Mouse (Mus musculus): ENCODE results near the gene Cdk2. TPM values are rescaled to one million over a fixed set of nuclear protein-coding genes. Genes with fewer than 3 reads are reported as not detected.

Gene Cdk2
- total and polyA plus RNA-seq, 3 experiments, result 8.5 to 10.9 (median 10.0) TPM

DNA sequence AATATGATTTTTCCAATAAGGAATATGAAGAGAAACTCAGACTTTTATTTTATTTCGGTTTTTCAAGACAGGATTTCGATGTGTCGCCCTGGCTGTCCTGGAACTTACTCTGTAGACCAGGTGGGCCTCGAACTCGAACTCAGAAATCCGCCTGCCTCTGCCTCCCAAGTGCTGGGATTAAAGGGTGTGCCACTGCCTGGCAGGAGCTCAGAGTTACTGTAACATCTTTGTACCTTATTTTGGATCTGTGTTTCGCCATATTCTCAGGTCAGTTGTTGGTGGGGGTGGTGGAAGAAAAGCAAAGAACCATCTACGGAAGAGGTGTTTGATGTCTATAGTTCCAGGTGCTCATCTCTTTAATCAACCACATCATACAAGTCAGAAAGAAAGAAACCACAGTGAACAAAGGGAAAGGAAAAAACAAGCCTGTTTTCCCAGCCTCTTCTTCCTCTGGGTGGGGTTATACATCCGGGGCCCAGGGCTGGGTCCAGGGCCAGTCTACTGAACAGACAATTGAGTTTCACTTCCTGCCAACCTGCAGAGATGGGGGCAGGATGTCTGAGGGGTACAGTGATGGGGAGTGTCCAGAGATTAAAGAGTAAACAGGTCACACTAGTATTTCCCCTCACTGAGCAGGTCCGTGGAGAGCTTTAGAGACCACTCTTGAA is 41.2 kb upstream of the Cdk2 start:
- H3K27ac ChIP-seq, result peak overlapping the region; percentile 90
- no peaks in the 10 kb centered on the region for H3K79me2 ChIP-seq (replicated peaks; ENCODE audit: control insufficient read depth, insufficient read depth, low read length)
- 81% methylated on average over 10 of the region's 10 CpGs for WGBS
- no peak overlapping the region for H3K9ac ChIP-seq (ENCODE audit: low read depth, low read length)
- H3K36me3 ChIP-seq (ENCODE audit: control insufficient read depth, insufficient read depth, low read length), result no peaks in the 10 kb centered on the region; the same call in 1 of the 2 replicates
- H3K27me3 ChIP-seq (ENCODE audit: control insufficient read depth, insufficient read depth, low read length), result no peaks in the 10 kb centered on the region
- intact Hi-C loops (cut with DNase I), result loop anchor here (5.0 to 10.0 kb wide), 2 partner anchors 76 to 1681 kb away; partner anchors contain the start of genes Cdk4, March9 and Ormdl2
- TF ChIP-seq EP300 (IDR thresholded peaks at IDR 0.05; ENCODE audit: insufficient read depth, low read depth, low read length) (no peak), POLR2A (IDR thresholded peaks at IDR 0.05; ENCODE audit: insufficient read depth, low read depth, low read length) (no peak), CTCF (IDR thresholded peaks at IDR 0.05) (no peak)
- H3K4me3 ChIP-seq, result no peak overlapping the region
- H3K4me1 ChIP-seq (ENCODE audit: control insufficient read depth, insufficient read depth, low read length), result peaks cover 5% of the 10 kb centered on the region
- peak; percentile 31 to 68 for DNase-seq

GRCm38 (mm10) chr10:128744680-128745601 is 40.1 kb upstream of the Cdk2 start, which contains the start of gene Dgka:
TSS of gene Dgka (minus strand) at chr10:128744855.
- H3K79me2 ChIP-seq (replicated peaks; ENCODE audit: control insufficient read depth, insufficient read depth, low read length), result no peaks in the 10 kb centered on the region
- peak; percentile 45 for DNase-seq
- H3K4me1 ChIP-seq (ENCODE audit: control insufficient read depth, insufficient read depth, low read length), result peaks cover 5% of the 10 kb centered on the region
- H3K4me3 ChIP-seq, result peak within 1 kb of the TSS; percentile 77
- H3K27me3 ChIP-seq (ENCODE audit: control insufficient read depth, insufficient read depth, low read length), result no peaks in the 10 kb centered on the region
- no peaks in the 10 kb centered on the region; the same call in 1 of the 2 replicates for H3K36me3 ChIP-seq (ENCODE audit: control insufficient read depth, insufficient read depth, low read length)
- peak within 1 kb of the TSS; percentile 88 for H3K9ac ChIP-seq (ENCODE audit: low read depth, low read length)
- 23% methylated on average over 18 of the region's 18 CpGs for WGBS
- intact Hi-C loops (cut with DNase I), result loop anchor here (5.0 to 10.0 kb wide), 2 partner anchors 77 to 1680 kb away; partner anchors contain the start of genes Cdk4, March9 and Ormdl2
- H3K27ac ChIP-seq, result peak within 1 kb of the TSS; percentile 90
- TF ChIP-seq CTCF (IDR thresholded peaks at IDR 0.05), result peak; percentile 65
- no peak for TF ChIP-seq EP300 (IDR thresholded peaks at IDR 0.05; ENCODE audit: insufficient read depth, low read depth, low read length)
- no peak for TF ChIP-seq POLR2A (IDR thresholded peaks at IDR 0.05; ENCODE audit: insufficient read depth, low read depth, low read length)

GRCm38 (mm10) chr10:128744211-128744610 is 39.4 kb upstream of the Cdk2 start:
- Histone ChIP-seq H3K27me3 (ENCODE audit: control insufficient read depth, insufficient read depth, low read length) (no peaks in the 10 kb centered on the region), H3K4me1 (ENCODE audit: control insufficient read depth, insufficient read depth, low read length) (peaks cover 5% of the 10 kb centered on the region), H3K27ac (peak overlapping the region; percentile 90), H3K36me3 (ENCODE audit: control insufficient read depth, insufficient read depth, low read length) (no peaks in the 10 kb centered on the region; the same call in 1 of the 2 replicates), H3K4me3 (peak overlapping the region; percentile 77), H3K79me2 (replicated peaks; ENCODE audit: control insufficient read depth, insufficient read depth, low read length) (no peaks in the 10 kb centered on the region), H3K9ac (ENCODE audit: low read depth, low read length) (peak overlapping the region; percentile 88)
- intact Hi-C loops (cut with DNase I), result loop anchor here (10.0 kb wide), 1 partner anchor 1679 kb away; the partner anchor contains the start of genes Cdk4 and March9
- TF ChIP-seq POLR2A (IDR thresholded peaks at IDR 0.05; ENCODE audit: insufficient read depth, low read depth, low read length) (0 out of 2 replicates have a peak, but pooled peaks have one; percentile 46), CTCF (IDR thresholded peaks at IDR 0.05) (no peak)
- 27% methylated on average over 8 of the region's 8 CpGs for WGBS
- DNase-seq, result no peak

DNA sequence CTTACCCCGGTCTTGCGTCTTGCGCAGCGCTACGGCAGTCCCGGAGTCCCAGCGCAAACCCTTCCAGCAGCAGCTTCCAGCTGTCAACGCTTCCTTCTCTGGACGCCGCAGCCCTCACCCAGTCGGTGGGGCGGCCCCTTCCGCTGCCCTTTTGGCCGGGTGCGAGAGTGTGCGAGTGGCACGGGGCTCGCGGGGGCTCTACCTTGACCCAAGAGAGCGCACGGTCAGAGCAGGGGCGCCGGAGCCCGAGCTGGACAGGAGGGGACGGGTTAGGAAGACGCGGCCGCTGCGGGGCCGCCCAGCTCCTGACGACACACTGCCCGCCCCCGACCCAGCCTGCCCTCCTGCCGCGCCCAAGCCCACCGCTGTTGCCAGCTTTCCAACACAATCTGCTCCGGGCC is 39.0 kb upstream of the Cdk2 start:
- H3K79me2 ChIP-seq (replicated peaks; ENCODE audit: control insufficient read depth, insufficient read depth, low read length), result no peaks in the 10 kb centered on the region
- H3K27ac ChIP-seq, result peak overlapping the region; percentile 90
- H3K9ac ChIP-seq (ENCODE audit: low read depth, low read length), result peak overlapping the region; percentile 88
- TF ChIP-seq EP300 (IDR thresholded peaks at IDR 0.05; ENCODE audit: insufficient read depth, low read depth, low read length), result no peak
- peak; percentile 57; the same call in 1 of the 2 replicates for TF ChIP-seq POLR2A (IDR thresholded peaks at IDR 0.05; ENCODE audit: insufficient read depth, low read depth, low read length)
- H3K36me3 ChIP-seq (ENCODE audit: control insufficient read depth, insufficient read depth, low read length), result no peaks in the 10 kb centered on the region; the same call in 1 of the 2 replicates
- peak overlapping the region; percentile 77 for H3K4me3 ChIP-seq
- H3K27me3 ChIP-seq (ENCODE audit: control insufficient read depth, insufficient read depth, low read length), result no peaks in the 10 kb centered on the region
- DNase-seq, result peak; percentile 85 to 86
- intact Hi-C loops (cut with DNase I), result loop anchor here (10.0 kb wide), 1 partner anchor 1679 kb away; the partner anchor contains the start of genes Cdk4 and March9
- WGBS, result under 1% methylated on average over 34 of the region's 37 CpGs
- H3K4me1 ChIP-seq (ENCODE audit: control insufficient read depth, insufficient read depth, low read length), result peaks cover 5% of the 10 kb centered on the region

DNA sequence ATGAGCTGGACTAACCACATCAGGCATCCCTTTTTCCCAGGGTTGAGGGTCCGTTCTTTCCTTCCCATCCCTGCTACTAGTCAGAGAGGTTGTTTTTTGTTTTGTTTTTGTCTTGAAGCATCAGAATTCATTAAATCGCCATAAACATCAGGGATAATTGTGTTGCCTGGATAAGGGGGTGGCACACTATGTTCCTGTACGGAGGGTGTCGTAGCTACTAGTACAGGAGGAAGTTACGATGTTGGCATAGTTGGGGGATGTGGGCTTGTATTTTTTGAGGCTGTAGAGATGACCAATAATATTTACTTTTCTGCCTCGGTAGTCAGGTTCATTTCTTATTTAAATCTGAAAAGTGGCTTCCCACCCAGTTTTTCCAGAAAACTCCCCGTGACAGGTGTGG is 38.4 kb upstream of the Cdk2 start:
- no peak for DNase-seq
- TF ChIP-seq CTCF (IDR thresholded peaks at IDR 0.05) (no peak), POLR2A (IDR thresholded peaks at IDR 0.05; ENCODE audit: insufficient read depth, low read depth, low read length) (no peak), EP300 (IDR thresholded peaks at IDR 0.05; ENCODE audit: insufficient read depth, low read depth, low read length) (no peak)
- WGBS, result under 1% methylated on average over 7 of the region's 7 CpGs
- Histone ChIP-seq H3K27ac (peak overlapping the region; percentile 90), H3K9ac (ENCODE audit: low read depth, low read length) (peak overlapping the region; percentile 88), H3K4me3 (peak overlapping the region; percentile 77), H3K27me3 (ENCODE audit: control insufficient read depth, insufficient read depth, low read length) (no peaks in the 10 kb centered on the region), H3K36me3 (ENCODE audit: control insufficient read depth, insufficient read depth, low read length) (no peaks in the 10 kb centered on the region; the same call in 1 of the 2 replicates), H3K79me2 (replicated peaks; ENCODE audit: control insufficient read depth, insufficient read depth, low read length) (no peaks in the 10 kb centered on the region), H3K4me1 (ENCODE audit: control insufficient read depth, insufficient read depth, low read length) (peaks cover 5% of the 10 kb centered on the region)
- intact Hi-C loops (cut with DNase I), result loop anchor here (10.0 kb wide), 1 partner anchor 1678 kb away; the partner anchor contains the start of genes Cdk4 and March9

Data from heart, adult 2 months (tissue).